24 mouse cellular contexts compared by ENCODE assay signal in the genomic region with DNA sequence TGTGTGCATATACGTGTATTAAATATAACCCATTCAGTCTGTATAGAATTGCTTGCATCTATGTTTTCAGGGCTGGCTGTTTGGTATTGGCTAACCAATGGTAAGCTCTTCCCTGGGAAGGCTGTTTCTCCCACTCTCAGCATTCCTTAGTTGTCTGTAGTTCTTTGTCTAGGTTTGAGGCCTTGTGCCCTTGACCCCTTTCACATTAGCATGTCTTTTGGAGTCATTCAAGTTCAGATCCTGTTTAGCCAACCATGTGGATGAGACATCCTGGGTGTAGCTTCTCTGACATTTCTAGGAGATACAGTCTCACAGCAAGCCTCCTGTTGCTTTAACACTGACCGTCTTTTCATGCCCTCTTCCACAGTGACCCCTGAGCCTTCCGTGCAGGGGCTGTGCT.
DNase-seq lines count a peak whose midpoint lies in the region; TF ChIP-seq lines count a peak whose summit lies in the region.
"Had no signal": no experiment of that assay in that cellular context is flagged by ENCODE, and none has a peak within 500 bp of the region (broad histone marks: within the 10 kb centered on the region; RNA-seq: fewer than 3 reads in every experiment).

No protein-coding gene starts in this region.

- peak; percentile 90 for TF ChIP-seq EP300 in ES-Bruce4 (IDR thresholded peaks at IDR 0.05; ENCODE audit: insufficient read depth, low read depth, low read length)

- DNase-seq in R1 (ENCODE audit: low read depth, low spot score) = peak; percentile 99
- no peak for DNase-seq in frontal cortex, adult 2 months (ENCODE audit: extremely low spot score in 1 of 2, low spot score in 1 of 2)
- no peak for DNase-seq in cerebellum, adult 9-11 months
- DNase-seq in adrenal gland, adult 18-20 months (ENCODE audit: low spot score in 2 of 2) = no peak
- DNase-seq: adrenal gland, postnatal 10 days; adrenal gland, postnatal 36 days; cerebellum, adult 18-20 months; cerebellum, adult 9-10 months; cerebellum, postnatal 25 days; forebrain, postnatal 0 days; gastrocnemius, postnatal 10 days; gastrocnemius, postnatal 36 days; heart, adult 2 months; heart, postnatal 14 days; heart, postnatal 4 days; kidney, adult 11 months had no signal

- TF ChIP-seq POLR2A in ES-Bruce4 (IDR thresholded peaks at IDR 0.05; ENCODE audit: insufficient read depth, low read length) = no peak

- H3K36me3 ChIP-seq in E14TG2a.4 (ENCODE audit: insufficient read depth, low read length) = 0 out of 2 replicates have a peak, but pooled peaks cover 11% of the 10 kb centered on the region
- no peaks in the 10 kb centered on the region for H3K36me3 ChIP-seq in ES-Bruce4 (ENCODE audit: control insufficient read depth, insufficient read depth, low read length, poor library complexity, severe bottlenecking)
- H3K36me3 ChIP-seq: embryonic facial prominence, embryonic 12.5 days; embryonic facial prominence, embryonic 15.5 days; heart, embryonic 10.5 days; heart, embryonic 13.5 days; hindbrain, embryonic 13.5 days; intestine, embryonic 15.5 days had no signal

- peaks cover 97% of the 10 kb centered on the region for H3K4me1 ChIP-seq in E14TG2a.4 (replicated peaks; ENCODE audit: low read depth, low read length)
- H3K4me1 ChIP-seq in ES-Bruce4 (ENCODE audit: control insufficient read depth, insufficient read depth, low read length) = peaks cover 17% of the 10 kb centered on the region
- H3K4me1 ChIP-seq: embryonic facial prominence, embryonic 12.5 days; embryonic facial prominence, embryonic 15.5 days; hindbrain, embryonic 13.5 days; intestine, embryonic 15.5 days had no signal

- H3K27ac ChIP-seq in ES-Bruce4 (ENCODE audit: insufficient read depth, low read length) = peak overlapping the region; percentile 92
- H3K27ac ChIP-seq: embryonic facial prominence, embryonic 12.5 days; embryonic facial prominence, embryonic 15.5 days; heart, adult 2 months; heart, embryonic 10.5 days; heart, embryonic 13.5 days; hindbrain, embryonic 13.5 days; intestine, embryonic 15.5 days had no signal

- no peak for TF ChIP-seq CTCF in E14TG2a.4 (conservative IDR thresholded peaks at IDR 0.05; ENCODE audit: low read length)
- TF ChIP-seq CTCF in ES-Bruce4 (IDR thresholded peaks at IDR 0.05; ENCODE audit: low read depth, low read length) = no peak

- H3K4me3 ChIP-seq in E14TG2a.4 (replicated peaks; ENCODE audit: low read length) = peak overlapping the region; percentile 61
- H3K4me3 ChIP-seq in ES-Bruce4 (ENCODE audit: low read depth, low read length) = no peak overlapping the region
- H3K4me3 ChIP-seq: embryonic facial prominence, embryonic 12.5 days; embryonic facial prominence, embryonic 15.5 days; heart, adult 2 months; heart, embryonic 10.5 days; heart, embryonic 13.5 days; hindbrain, embryonic 13.5 days; intestine, embryonic 15.5 days had no signal

- H3K27me3 ChIP-seq in E14TG2a.4 (ENCODE audit: insufficient read depth, low read length) (no peaks in the 10 kb centered on the region), ES-Bruce4 (ENCODE audit: control insufficient read depth, insufficient read depth, low read length, poor library complexity, severe bottlenecking) (no peaks in the 10 kb centered on the region)
- H3K27me3 ChIP-seq: embryonic facial prominence, embryonic 12.5 days; embryonic facial prominence, embryonic 15.5 days; heart, embryonic 13.5 days; hindbrain, embryonic 13.5 days; intestine, embryonic 15.5 days had no signal

- no peak overlapping the region for H3K9ac ChIP-seq in ES-Bruce4 (ENCODE audit: low read depth, poor library complexity, severe bottlenecking)
- H3K9ac ChIP-seq: embryonic facial prominence, embryonic 12.5 days; embryonic facial prominence, embryonic 15.5 days; forebrain, postnatal 0 days; heart, embryonic 13.5 days; hindbrain, embryonic 13.5 days; intestine, embryonic 15.5 days had no signal

- H3K9me3 ChIP-seq in E14TG2a.4 (ENCODE audit: low read length) (no peaks in the 10 kb centered on the region), ES-Bruce4 (replicated peaks; ENCODE audit: control insufficient read depth, insufficient read depth, low read length, poor library complexity, severe bottlenecking) (no peaks in the 10 kb centered on the region)
- H3K9me3 ChIP-seq: embryonic facial prominence, embryonic 12.5 days; embryonic facial prominence, embryonic 15.5 days; heart, embryonic 10.5 days; heart, embryonic 13.5 days; hindbrain, embryonic 13.5 days; intestine, embryonic 15.5 days had no signal
